Mouse (Mus musculus): ENCODE measurements around the gene Vipr2. TPM values are rescaled to one million over a fixed set of nuclear protein-coding genes. Genes with fewer than 3 reads are reported as not detected.

Vipr2 gene
- total and polyA plus RNA-seq, 3 experiments, result 0.99 to 2.7 (median 1.2) TPM

GRCm38 (mm10) chr12:116062194-116062583, 15.3 kb upstream of the Vipr2 start:
- Histone ChIP-seq H3K36me3 (ENCODE audit: control insufficient read depth, insufficient read depth, low read length) (peaks cover 13% of the 10 kb centered on the region), H3K4me1 (ENCODE audit: control insufficient read depth, insufficient read depth, low read length) (no peaks in the 10 kb centered on the region), H3K79me2 (replicated peaks; ENCODE audit: control insufficient read depth, insufficient read depth, low read length) (no peaks in the 10 kb centered on the region), H3K27me3 (ENCODE audit: control insufficient read depth, insufficient read depth, low read length) (no peaks in the 10 kb centered on the region), H3K9ac (ENCODE audit: low read depth, low read length) (no peak overlapping the region), H3K27ac (no peak overlapping the region), H3K4me3 (no peak overlapping the region)
- intact Hi-C loops (cut with DNase I), result no loop called here
- no peak for DNase-seq
- 87% methylated on average over 2 of the region's 2 CpGs for WGBS
- TF ChIP-seq POLR2A (IDR thresholded peaks at IDR 0.05; ENCODE audit: insufficient read depth, low read depth, low read length) (no peak), CTCF (IDR thresholded peaks at IDR 0.05) (no peak)

GRCm38 (mm10) chr12:116063020-116063419, 14.5 kb upstream of the Vipr2 start:
- DNase-seq, result no peak
- Histone ChIP-seq H3K27ac (no peak overlapping the region), H3K36me3 (ENCODE audit: control insufficient read depth, insufficient read depth, low read length) (peaks cover 13% of the 10 kb centered on the region), H3K79me2 (replicated peaks; ENCODE audit: control insufficient read depth, insufficient read depth, low read length) (no peaks in the 10 kb centered on the region), H3K4me3 (no peak overlapping the region), H3K9ac (ENCODE audit: low read depth, low read length) (no peak overlapping the region), H3K27me3 (ENCODE audit: control insufficient read depth, insufficient read depth, low read length) (no peaks in the 10 kb centered on the region), H3K4me1 (ENCODE audit: control insufficient read depth, insufficient read depth, low read length) (no peaks in the 10 kb centered on the region)
- no peak for TF ChIP-seq EP300 (IDR thresholded peaks at IDR 0.05; ENCODE audit: insufficient read depth, low read depth, low read length)
- no peak for TF ChIP-seq POLR2A (IDR thresholded peaks at IDR 0.05; ENCODE audit: insufficient read depth, low read depth, low read length)
- intact Hi-C loops (cut with DNase I), result no loop called here
- WGBS, result 94% methylated on average over 4 of the region's 4 CpGs

- 16% methylated on average over 3 of the region's 3 CpGs for WGBS
- Histone ChIP-seq H3K27ac (no peak overlapping the region), H3K79me2 (replicated peaks; ENCODE audit: control insufficient read depth, insufficient read depth, low read length) (no peaks in the 10 kb centered on the region), H3K4me3 (no peak overlapping the region), H3K9ac (ENCODE audit: low read depth, low read length) (no peak overlapping the region), H3K4me1 (ENCODE audit: control insufficient read depth, insufficient read depth, low read length) (no peaks in the 10 kb centered on the region), H3K36me3 (ENCODE audit: control insufficient read depth, insufficient read depth, low read length) (no peaks in the 10 kb centered on the region), H3K27me3 (ENCODE audit: control insufficient read depth, insufficient read depth, low read length) (no peaks in the 10 kb centered on the region)
- TF ChIP-seq CTCF (IDR thresholded peaks at IDR 0.05) (peak; percentile 70), POLR2A (IDR thresholded peaks at IDR 0.05; ENCODE audit: insufficient read depth, low read depth, low read length) (no peak), EP300 (IDR thresholded peaks at IDR 0.05; ENCODE audit: insufficient read depth, low read depth, low read length) (no peak)
- intact Hi-C loops (cut with DNase I), result loop anchor here (2.0 to 5.0 kb wide), 2 partner anchors 132 to 546 kb away; no protein-coding TSS in a partner anchor
- DNase-seq, result peak; percentile 17 to 47
Measured at GRCm38 (mm10) chr12:116071023-116071422, 6.5 kb upstream of the Vipr2 start.

DNA sequence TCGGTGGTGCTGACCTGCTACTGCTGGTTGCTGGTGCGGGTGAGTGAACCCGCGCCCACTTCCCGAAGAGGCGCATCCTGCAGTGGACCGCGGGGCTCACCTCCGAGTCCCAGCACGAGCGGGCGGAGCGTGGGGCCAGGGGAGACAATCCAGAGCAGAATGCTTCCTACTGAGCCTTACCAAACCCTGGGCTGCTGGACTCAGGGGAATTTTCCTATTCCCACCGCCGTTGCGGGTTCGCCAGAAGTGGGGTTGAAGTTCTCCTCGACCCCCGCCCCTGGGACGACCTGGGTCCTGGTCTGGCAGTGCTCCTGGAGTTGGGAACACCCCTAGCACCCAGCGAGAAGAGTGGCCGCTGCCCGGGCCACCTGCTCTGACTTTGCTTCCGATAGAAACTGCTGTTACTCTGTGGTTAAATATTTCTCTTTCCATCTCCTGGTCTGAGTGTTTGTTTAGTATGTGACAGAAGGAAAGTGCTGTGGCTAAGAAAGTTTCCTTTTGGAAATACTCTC, 385 bp downstream of the Vipr2 start:
- WGBS, result 1% methylated on average over 24 of the region's 24 CpGs
- Histone ChIP-seq H3K79me2 (replicated peaks; ENCODE audit: control insufficient read depth, insufficient read depth, low read length) (no peaks in the 10 kb centered on the region), H3K9ac (ENCODE audit: low read depth, low read length) (peak overlapping the region; percentile 69), H3K27me3 (ENCODE audit: control insufficient read depth, insufficient read depth, low read length) (peaks cover 5% of the 10 kb centered on the region; the same call in 1 of the 2 replicates), H3K27ac (no peak overlapping the region), H3K4me1 (ENCODE audit: control insufficient read depth, insufficient read depth, low read length) (peaks cover 1% of the 10 kb centered on the region; the same call in 1 of the 2 replicates), H3K4me3 (peak overlapping the region; percentile 60), H3K36me3 (ENCODE audit: control insufficient read depth, insufficient read depth, low read length) (no peaks in the 10 kb centered on the region)
- no peak for DNase-seq
- TF ChIP-seq CTCF (IDR thresholded peaks at IDR 0.05) (no peak), POLR2A (IDR thresholded peaks at IDR 0.05; ENCODE audit: insufficient read depth, low read depth, low read length) (no peak), EP300 (IDR thresholded peaks at IDR 0.05; ENCODE audit: insufficient read depth, low read depth, low read length) (no peak)
- intact Hi-C loops (cut with DNase I), result no loop called here

DNA sequence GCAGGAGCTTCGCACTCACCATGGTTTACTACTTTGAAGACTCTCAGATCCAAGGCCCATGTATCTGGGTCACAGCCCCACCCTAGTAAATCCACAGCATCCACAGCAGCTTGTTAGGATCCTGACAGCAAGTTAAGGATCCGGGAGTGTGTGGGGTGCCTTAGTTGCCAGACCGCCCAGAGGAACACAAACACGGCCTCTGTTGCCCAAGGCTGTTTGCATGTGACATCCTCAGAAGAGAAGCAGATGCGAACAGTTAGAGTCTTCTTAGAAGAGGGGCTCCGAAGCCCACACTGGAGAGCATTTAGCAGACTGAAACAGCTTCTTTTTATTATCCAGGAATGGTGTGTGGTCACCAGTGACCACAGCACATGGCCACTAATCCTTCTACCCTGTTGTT, 5.6 kb downstream of the Vipr2 start:
- Histone ChIP-seq H3K27ac (no peak overlapping the region), H3K79me2 (replicated peaks; ENCODE audit: control insufficient read depth, insufficient read depth, low read length) (no peaks in the 10 kb centered on the region), H3K4me3 (no peak overlapping the region), H3K27me3 (ENCODE audit: control insufficient read depth, insufficient read depth, low read length) (no peaks in the 10 kb centered on the region; the same call in 1 of the 2 replicates), H3K9ac (ENCODE audit: low read depth, low read length) (no peak overlapping the region), H3K4me1 (ENCODE audit: control insufficient read depth, insufficient read depth, low read length) (no peaks in the 10 kb centered on the region), H3K36me3 (ENCODE audit: control insufficient read depth, insufficient read depth, low read length) (no peaks in the 10 kb centered on the region)
- intact Hi-C loops (cut with DNase I), result no loop called here
- 82% methylated on average over 6 of the region's 6 CpGs for WGBS
- TF ChIP-seq POLR2A (IDR thresholded peaks at IDR 0.05; ENCODE audit: insufficient read depth, low read depth, low read length) (no peak), CTCF (IDR thresholded peaks at IDR 0.05) (no peak)
- DNase-seq, result no peak

DNA sequence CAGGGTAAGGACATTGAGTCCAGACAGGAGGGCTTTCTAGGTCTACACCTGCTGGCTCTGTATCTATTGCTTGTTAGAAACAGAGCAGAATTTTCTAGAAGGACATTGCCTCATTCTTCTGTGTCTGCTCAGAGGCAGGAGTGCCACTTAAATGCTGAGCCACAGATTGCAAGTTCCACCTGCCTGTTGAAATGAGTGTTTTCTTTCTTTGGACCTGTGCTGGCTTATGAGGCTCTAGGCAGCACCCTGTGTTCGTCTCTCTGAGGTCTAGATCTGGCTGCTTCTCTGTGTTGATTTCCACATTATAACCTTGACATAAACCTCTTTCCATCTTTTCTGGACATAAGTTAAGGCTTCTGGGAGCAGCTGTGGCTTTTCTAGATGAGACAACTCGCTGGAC, 6.8 kb downstream of the Vipr2 start:
- 51% methylated on average over 2 of the region's 2 CpGs for WGBS
- DNase-seq, result no peak
- Histone ChIP-seq H3K9ac (ENCODE audit: low read depth, low read length) (no peak overlapping the region), H3K4me1 (ENCODE audit: control insufficient read depth, insufficient read depth, low read length) (no peaks in the 10 kb centered on the region), H3K4me3 (no peak overlapping the region), H3K27me3 (ENCODE audit: control insufficient read depth, insufficient read depth, low read length) (no peaks in the 10 kb centered on the region; the same call in 1 of the 2 replicates), H3K79me2 (replicated peaks; ENCODE audit: control insufficient read depth, insufficient read depth, low read length) (no peaks in the 10 kb centered on the region), H3K27ac (no peak overlapping the region), H3K36me3 (ENCODE audit: control insufficient read depth, insufficient read depth, low read length) (no peaks in the 10 kb centered on the region)
- intact Hi-C loops (cut with DNase I), result no loop called here
- TF ChIP-seq EP300 (IDR thresholded peaks at IDR 0.05; ENCODE audit: insufficient read depth, low read depth, low read length), result no peak
- TF ChIP-seq POLR2A (IDR thresholded peaks at IDR 0.05; ENCODE audit: insufficient read depth, low read depth, low read length), result no peak
- no peak for TF ChIP-seq CTCF (IDR thresholded peaks at IDR 0.05)

Data from heart, adult 2 months (tissue).